Mouse (Mus musculus) embryo, embryonic 9.5 days (tissue): Measurements from ENCODE around the gene Kazn.

Experiments used
- DNase-seq: peaks from one replicate; pipeline ENCODE4 v3.0.0-alpha.2; 2017; ENCODE audit errors: extremely low spot score

Kazn gene

DNA sequence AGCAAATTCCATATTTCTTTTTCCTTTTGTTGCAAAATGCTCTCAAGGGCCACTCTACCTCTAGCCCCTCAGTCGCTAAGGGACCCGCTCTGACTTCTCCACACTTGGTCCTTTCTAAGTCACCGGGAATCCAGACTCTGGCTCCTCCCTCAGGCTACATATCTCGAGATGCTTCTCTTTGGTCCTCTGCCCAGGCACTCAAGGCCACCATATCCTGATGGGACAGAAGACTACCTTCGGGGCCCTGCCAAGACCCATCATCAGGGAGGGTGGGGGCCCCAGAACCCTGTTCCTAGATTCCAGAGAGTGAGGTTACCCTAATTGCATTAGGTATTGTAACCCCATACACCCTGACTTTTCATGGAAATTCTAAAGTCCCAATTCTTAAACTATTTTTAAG lies 73.8 kb downstream of the Kazn start:
- no peak for DNase-seq

DNA sequence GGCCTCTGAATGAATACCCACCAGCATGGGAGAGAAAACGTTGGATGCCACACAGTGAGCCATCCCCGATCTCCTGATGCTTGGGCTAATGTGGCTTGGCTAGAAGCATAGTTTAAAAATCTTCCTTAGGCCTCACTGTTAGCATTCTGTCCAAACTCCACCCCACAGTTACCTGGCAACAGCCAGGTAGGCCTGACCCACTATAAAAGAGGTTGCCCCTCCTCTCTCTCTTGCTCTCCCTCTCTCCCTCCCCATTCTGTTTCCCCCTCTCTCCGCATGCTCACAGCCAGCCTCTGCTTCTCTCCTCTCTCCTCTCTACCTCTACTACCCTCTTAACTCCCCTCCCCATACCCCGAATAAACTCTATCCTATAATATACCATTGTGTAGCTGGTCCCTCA lies 74.8 kb downstream of the Kazn start:
- no peak for DNase-seq

DNA sequence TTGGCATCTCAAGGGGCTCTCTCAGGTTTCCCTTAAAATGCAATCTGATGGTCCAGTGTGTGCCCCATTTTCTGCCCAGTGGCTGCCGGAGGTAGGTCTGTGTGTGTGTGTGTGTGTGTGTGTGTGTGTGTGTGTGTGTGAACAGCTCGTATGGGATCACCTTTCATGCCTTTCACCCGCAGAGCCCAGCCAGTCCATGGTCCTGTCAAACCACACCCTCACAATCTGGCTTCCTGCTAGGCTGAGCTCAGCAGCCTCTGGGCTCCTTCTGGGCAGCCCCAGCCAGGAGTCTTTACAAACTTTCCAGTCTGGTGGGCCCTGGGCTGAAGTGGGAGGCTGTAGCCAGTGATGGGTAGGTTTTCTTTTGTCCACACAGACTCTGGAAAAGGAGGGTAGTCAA lies 75.3 kb downstream of the Kazn start:
- no peak for DNase-seq

DNA sequence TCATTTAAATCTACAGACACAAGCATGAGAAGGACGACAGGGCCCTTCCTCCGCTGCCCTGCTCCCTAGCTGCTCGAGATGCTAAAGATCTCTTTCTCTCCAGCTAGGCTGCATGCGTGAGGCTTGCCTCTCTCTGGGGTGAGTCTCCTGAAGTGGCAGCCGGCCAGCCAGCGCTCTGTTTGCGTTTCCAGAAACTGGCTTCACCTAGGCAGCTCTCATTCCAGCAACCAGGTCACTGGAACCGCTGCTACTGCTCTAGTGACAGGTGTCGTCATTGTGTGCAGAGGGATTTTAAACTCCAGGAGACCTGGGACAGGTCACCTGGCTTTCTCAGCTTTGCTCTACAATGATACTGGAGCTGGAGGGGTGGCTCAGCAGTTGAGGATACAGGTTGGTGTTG lies 76.5 kb downstream of the Kazn start:
- no peak for DNase-seq

DNA sequence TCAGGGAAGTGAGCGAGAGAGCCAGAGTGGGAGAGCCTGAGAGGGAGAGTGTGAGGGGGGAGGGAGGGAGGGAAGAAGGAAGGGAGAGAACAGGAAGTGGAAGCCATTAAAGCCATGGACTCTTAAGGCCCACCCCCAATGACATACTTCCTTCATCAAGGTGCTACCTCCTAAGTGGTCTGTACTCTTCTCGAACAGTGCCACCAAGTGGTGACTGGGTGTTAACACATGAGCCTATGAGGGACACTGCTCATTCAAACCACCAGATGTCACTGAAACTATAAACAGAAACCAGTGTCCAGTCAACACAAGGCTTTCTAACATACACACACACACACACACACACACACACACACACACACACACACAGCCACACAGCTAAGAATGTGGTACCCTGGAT lies 77.1 kb downstream of the Kazn start:
- no peak for DNase-seq

DNA sequence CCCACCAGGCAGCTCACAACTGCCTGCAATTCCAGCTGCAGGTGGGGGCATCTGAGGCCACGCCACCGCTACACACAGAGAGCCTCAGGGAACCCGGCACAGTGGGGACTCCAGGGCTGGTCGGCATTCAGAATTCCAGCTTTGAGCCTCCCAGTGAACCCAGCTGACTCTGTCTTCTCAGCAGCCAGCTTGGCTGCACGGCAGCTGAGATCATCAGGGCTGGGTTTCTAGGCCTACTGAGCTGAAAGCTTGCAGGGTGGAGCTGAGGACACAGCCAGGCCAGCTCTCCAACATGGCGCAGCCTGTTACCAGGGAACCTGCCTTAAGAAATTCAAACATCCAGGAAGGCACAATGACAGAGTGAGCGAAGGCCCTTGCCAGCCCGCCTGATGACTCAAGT lies 79.2 kb downstream of the Kazn start:
- no peak for DNase-seq

DNA sequence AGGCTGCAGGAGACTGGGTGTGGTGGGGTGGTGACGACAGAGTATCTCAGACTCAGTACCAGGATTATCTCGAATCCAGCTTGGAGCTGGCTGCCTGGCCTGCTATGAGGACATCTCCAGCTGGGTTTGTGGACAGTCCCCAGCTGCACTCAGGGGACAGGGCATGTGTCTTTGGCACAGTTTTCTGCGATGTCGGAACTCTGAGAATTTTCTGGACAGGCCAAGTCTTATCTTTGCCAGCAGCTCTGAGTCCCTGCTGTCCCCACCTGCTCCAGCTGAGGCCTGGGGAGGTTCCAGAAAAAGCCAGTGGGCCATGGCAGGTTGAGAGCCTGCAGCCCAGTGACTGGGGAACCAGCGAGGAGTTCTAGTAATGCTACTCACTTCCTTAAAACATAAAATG lies 82.7 kb downstream of the Kazn start:
- DNase-seq: no peak

DNA sequence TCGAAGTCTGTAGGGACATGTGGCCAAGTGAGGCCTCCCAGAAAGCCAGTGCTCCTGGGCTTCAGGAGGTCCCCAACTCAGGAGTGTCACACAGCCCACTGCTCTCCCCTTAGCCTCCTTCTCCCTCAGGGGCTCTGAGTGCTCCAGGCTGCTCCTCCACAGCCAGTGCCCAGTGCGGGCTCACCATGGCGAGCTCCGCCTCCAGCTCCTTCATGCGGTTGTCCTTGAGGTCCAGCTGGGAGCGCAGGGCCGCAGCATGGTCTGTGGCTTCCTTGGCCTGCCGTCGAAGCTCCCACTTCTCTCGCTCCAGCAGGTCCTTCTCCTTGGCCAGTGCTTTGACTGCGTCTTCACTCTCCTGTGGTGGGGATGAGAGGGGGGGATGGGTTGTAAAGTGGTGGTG lies 85.0 kb downstream of the Kazn start:
- DNase-seq: no peak

DNA sequence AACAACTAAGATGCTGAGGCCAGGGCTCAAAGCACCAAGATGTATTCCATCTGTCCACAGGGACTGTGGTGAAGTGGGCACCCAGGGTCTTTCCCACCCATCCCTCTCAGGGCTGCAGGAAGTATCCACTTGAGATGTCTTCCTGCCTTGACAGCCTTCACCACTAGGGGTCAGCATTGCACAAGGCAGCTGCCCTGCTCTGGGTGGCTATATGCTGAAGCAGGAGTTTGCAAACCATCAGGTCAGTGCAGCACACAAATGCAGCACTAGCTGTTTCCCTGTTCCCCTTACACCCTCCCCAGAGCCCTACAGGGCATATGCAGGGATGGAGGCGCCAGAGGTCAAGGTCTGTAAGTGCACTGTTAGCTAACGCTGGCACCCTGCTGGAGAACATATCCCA lies 85.7 kb downstream of the Kazn start:
- DNase-seq: peak; percentile 86

DNA sequence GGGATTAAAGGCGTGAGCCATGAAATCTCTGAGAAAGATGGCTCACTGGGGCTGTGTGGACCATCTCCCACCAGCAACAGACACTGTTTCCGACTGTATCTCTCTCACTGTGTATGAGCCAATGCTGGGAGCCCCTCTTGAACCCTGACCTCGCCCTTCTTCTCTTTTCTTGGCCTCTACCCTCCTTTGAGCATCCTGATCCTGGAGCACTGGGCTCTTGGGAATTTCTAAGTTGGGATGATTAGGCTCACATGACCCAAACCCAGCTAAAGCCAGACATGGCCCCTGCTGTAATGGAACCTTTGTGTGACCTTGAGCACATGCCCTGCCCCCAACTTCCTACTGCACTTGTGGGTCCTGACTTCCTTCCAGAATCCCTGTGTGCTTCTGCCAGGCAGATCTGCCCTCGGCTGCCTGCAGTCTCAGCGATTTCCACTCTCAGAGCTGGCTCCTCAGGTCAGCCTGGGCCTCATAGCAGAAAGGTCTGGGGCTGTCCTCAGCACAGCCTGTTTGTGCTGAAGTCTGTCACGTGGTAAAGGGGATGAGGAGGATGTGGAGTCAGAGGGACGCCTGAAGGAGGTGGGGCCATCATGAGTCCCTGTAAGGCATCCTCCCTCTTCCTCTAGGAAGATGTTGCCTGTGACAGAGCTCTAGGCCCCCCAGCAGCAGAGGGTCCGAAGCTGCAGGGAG lies 86.3 kb downstream of the Kazn start:
- no peak for DNase-seq

DNA sequence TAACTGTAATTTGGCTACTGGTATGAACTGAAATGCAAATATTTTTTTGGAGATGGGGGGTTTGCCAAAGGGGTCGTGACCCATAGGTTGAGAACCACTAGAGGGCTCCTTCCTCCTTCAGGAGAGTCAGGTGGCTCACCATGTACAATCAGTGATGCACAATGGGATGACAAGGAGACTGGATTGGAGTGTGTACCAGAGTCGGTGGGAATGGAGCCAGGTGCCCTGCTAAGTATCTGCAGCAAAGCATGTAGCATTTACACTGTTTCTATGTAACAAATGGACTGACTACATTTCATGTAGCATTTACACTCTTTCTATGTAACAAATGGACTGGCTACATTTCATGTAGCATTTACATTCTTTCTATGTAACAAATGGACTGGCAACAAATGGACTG lies 89.1 kb downstream of the Kazn start:
- DNase-seq: no peak

DNA sequence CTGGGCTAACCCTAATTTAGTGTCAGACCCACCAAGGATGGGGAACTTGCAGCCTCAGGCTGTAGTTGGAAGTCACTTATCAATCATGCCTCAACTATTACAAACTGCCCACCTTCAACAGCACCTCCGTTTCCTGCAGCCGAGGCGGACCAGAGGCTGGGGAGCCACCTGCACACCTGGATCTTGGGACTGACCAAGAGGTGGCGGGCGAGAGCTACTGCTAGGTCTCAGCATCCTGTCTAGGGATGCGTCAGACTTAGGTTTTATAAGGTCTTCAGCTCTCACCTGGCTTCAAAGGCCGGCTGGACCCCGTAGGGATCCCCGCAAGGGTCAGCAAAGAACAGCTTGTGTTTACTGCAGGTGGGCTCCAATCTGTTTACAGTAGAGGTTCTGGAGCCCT lies 90.0 kb downstream of the Kazn start:
- DNase-seq: no peak

DNA sequence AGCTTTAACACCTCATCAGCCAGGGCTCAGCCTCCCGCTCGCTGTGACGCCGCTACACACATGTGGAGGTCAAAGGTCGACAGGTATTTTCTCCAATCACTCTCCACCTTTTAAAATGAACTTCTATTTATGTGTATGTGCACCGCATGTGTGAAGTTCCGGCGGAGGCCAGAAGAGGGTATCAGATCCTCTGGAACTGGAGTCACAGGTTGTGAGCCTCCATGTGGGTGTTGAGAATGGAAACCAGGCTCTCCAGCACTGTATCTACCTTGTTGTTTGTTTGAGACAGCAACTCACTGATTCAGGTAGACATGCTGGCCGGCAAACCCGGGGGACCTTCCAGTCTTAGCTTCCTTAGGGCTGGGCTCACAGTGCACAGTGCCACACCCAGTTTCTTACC lies 91.5 kb downstream of the Kazn start:
- no peak for DNase-seq

DNA sequence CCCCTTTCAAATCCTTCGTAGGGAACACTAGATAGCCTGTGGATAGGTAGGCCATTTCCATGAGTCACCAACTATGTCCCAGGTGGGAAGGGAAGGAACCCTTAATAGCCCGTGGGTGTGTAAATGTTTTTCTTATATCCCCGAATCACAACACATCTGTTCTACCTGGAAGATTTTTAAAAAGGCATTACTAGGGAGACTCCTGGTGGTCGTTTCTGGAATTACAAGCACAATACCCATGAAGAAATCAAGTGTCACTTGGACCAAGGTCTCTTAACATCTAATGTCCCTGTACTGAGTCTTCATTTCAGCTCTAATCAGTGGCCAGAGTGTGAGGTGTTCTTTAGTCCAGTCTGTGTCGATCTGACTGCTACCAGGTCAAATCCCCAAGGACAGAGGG lies 95.1 kb downstream of the Kazn start:
- DNase-seq: no peak

DNA sequence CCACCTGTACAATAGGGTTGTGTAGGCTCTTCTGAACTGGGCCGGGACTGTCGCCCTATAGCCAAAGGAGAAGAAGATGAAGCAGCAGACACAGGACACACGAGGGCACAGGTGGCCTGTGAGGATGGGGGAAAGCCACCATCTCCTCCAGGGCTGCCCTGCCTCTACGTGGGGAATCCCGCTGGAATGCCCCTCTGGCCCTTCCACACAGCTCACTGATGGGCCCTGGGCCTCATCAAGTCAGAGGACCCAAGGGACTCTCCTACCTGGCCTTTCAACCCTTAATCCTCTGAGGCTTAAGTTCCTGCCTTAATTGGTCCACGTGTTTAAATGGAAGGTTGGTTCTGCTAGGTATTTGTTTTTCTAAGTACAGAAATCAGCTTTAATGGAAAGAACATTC lies 95.9 kb downstream of the Kazn start:
- no peak for DNase-seq

DNA sequence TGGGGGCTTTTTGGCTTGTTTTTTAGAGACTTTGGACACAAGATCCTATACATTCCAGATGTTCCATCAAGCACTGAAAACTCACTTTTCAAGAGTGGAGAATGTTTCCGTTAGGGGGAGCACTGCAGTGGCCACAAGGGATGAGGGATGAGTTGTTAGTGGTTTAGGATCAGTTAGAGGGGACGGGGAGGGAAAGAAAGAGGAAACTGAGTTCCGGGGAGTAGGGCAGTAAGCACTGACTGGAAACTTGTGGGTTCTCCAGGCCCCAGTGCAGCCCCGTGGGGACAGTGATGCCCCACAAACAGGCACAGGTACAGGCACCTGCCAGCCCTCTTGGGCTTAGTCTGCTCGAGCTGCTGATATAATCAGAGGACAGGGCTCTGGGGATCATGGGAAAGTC lies 99.5 kb downstream of the Kazn start:
- DNase-seq: no peak

DNA sequence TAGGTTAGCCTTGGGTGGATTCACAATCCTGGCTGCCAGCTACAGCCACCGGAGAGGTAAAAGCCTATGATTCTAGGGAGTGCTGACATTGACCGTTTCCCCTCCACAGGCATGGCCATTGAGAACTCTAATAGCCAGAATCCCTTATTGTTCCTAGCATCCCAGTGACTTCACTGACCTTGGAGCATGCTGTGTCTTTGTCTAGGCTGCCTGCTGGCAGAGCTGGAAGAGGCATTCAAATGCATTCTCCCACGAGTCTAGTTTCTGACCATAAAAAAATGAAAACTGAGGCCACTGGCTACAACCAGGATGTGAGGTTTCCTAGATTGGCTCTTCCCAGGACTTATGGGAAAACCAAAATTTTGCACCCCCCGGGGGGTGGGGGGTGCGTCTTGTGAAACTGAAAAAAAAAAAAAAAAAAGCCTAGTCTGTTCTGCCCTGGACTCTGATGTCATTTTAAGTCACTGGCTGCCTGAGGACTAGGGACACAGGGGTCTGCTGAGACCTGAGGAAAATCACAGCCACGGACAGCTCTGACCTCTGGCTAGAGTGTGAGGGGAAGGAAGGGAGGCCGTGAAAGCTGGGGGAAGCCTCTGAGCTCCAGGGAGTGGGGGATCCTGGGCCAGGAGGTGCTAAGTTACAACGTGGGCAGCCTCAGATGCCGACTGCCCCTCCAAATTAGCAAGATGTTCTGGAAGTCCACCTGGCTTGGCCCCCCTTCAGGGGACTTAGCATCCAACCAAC lies 100.7 kb downstream of the Kazn start:
- DNase-seq: peak; percentile 31

DNA sequence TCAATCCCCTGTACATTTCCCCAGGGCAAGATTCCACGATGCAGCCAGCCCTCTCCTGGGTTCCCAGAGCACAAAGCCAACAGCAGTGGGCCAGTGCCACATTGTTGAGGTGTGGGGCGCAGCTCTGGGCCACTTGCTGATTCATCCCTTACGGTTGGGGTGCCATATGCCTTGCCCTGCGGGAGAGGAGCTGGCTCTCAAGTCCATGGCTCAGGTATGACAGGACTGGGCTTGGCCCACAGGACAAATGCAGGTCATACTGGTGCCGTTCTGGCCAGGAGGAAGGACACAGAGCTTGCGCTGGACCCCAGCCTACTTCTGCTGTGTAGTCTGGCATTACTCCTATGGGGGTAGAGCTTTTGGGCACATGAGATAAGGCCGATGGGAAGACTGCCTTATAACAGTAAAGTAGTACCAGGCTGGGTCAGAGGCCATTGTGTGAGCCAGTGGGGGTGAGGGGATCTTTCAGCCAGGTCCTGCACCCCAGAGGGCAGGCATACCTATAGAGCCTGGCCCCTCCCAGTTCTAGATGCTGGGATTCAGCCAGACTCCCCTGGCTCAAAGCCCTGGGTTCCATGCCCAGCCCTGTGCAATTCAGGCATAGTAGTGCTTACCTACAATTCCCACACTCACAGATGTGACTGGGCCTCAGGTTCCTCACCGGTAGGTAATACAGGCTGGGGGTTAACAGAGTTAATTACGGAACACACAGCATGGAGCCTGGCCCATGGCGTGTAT lies 102.3 kb downstream of the Kazn start:
- no peak for DNase-seq

DNA sequence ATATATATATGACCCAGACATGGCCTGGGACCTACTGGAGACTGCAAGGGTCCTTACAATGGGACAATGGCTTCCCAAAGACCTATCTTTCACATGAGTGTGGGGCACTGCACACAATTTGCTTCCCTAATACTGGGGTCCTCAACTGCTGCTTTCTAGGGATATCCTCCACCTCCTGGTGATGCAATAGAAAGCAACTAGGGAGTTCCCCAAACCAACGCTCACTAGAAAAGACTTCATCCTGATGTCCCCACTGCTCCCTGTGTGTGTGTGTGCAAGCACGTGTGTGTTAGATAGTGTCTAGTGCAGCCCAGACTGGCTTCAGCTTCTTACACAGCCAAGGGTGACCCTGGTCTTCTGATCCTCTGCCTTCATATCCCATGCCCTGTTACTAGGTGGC lies 103.7 kb downstream of the Kazn start:
- DNase-seq: no peak

DNA sequence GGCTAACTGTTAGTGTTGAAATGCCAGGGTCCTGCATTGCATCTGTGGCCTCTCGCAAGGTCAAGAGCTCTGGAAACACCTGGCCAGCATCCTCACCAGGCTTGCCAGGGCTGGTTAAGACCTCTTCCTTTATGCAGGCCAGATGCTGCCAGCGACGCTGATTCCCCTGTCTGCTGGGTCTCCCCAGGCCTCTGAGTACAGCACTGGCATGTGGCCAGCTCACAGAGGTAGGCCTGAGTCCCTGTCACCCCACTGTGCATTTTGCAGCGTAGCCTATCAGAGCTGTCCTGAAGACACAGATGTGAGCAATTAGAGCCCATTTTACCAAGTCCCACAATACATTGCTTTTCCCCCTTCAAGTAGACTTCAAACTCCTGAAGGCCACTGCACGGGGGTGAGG lies 109.0 kb downstream of the Kazn start:
- no peak for DNase-seq

DNA sequence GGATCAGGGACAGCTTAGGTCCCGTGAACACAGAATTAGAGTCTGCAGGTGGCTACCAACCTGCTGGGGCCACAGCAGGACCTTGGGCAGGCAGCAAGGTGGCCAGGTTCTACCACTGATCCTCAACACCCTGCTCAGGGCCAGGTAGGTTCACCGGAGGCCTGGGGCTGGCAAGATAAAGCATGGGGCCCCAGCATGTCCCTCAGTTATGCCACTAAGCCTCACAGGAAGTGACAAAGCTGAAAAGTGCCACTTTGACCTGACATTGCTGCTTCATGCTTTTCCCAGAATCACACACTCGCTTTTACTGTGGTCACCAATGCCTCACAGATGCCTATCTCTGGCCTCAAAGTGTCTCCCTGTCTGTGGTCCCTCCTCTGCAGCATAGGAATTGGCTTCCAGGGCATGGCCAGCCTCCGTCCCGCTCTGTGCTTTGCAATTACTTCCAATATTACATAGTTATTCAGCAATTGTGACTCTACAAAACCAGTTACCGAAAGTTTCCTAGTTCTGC lies 111.9 kb downstream of the Kazn start:
- no peak for DNase-seq

DNA sequence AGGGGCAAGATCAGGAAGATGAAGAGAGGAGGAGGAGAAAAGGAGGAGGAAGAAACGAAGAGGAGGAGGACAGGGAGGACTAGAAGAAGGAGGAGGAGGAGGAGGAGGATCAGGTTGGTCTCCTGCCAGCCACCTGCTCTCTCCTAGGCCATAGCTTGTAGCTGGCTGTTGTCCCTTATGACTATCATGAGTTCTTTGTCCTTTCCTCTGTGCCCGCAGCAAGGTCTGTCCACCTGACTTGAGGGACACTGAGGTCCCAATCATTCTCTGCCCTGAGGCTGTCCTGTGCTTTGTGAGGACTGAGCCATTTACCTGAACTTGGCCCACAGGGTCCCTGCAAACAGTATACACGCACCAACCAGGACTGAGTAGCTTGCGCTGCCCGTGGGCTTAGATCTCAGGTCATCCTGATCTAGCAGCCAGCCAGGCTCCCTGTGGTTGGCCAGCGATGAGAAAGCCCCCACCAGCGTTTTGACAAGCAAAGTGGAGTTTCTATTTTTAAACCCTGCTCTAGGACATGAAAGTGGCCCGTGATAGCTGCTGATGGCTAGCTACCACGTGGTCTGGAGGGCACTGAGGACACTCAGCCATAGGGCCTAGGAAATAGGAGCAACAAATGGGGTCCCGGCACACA lies 112.4 kb downstream of the Kazn start:
- no peak for DNase-seq
